Mouse (Mus musculus) kidney, postnatal 25 days (tissue): ENCODE results near the gene Vmn1r191.
"Not testable (repeated sequence)": the region's sequence is repeated elsewhere in the genome, so short reads cannot be mapped to it uniquely, and the experiment has no call there.

ENCODE experiments used
- DNase-seq, 2 experiments: peaks; one replicate each; pipeline ENCODE4 v3.0.0; 2021; ENCODE audit warnings: mixed read lengths in 2 of 2

Vmn1r191 gene

DNA sequence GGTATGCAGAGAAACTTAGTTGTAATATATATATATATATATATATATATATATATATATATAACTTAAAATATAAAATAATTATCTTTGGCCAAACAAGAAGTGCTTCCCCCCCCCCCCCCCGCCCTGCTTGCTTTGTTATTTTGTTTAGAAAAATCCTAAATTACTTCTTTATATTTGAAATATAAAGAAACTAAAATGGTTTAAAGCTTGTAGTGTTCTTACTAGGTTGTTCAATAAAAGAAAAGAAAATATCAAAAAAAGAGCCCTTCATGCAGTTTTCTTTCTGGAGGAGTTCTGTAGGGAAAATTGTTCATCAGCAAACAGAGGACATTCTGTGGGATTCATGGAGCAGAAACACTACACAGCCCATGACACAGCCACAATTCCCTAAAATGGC, at the start of gene Vmn1r191:
TSS of gene Vmn1r191 (minus strand) at position 101 of the 400 bp plus-strand sequence.
- no peak for DNase-seq

- not testable (repeated sequence) for DNase-seq
Measured at GRCm38 (mm10) chr13:22223060-22223459, 39.3 kb upstream of the Vmn1r191 start, which contains the start of gene Vmn1r193. Gene Vmn1r193, minus strand, starts transcription at chr13:22223160.

DNA sequence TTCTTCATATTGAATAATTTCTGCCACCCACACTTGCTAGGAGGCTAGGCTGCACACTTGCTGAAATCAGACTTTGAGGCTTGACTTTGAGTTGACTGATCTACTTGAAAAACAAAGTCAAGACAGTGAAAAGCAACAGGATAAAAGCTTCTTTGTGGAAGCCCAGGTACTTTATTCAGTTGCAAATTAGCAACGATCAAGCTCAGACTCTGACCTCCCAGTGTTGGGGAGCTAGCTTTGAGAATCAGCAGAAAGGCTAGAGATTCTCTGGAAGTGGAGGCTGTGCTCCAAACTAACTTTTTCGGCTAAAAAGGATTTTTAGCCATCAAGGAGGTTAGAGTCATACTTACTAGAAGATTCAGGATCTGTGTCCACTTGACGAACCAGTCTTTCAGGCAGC, 9.0 kb upstream of the Vmn1r191 start:
- not testable (repeated sequence) for DNase-seq

GRCm38 (mm10) chr13:22191041-22191440, 7.3 kb upstream of the Vmn1r191 start, which contains the start of gene Vmn1r192:
Gene Vmn1r192, minus strand, starts transcription at chr13:22191141.
- no peak for DNase-seq

- DNase-seq: no peak
Measured at GRCm38 (mm10) chr13:22190385-22190784, 6.6 kb upstream of the Vmn1r191 start.

DNA sequence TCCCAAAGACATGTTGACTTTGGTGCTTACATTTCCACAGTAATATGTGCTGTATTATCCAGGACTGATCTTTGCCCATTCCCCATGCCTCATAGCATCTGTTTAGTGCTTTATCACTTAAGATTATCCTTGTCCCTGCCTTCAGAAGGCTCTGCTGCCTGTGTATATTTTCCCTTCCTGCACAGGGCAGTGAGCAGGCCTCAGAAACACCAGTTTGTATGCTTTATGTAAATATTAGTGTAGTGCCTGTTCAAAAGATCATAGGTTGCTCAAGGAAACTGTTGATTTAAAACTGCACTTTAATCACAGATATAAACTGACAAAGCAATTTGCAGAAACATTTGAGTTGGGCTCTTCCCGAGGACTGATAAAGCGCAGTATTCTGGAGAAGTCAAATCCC, 5.5 kb upstream of the Vmn1r191 start:
- no peak for DNase-seq

GRCm38 (mm10) chr13:22168416-22168815, 15.4 kb downstream of the Vmn1r191 start:
- no peak for DNase-seq

GRCm38 (mm10) chr13:22136495-22137293, 47.1 kb downstream of the Vmn1r191 start:
- DNase-seq: not testable (repeated sequence)
